Mouse (Mus musculus) megakaryocyte, embryonic 14.5 days (primary cell): ENCODE measurements around the gene Igf2bp3.

ENCODE experiments used
- FLI1 ChIP-seq: IDR thresholded peaks from 2 replicates; pipeline ENCODE4 v1.6.1; 2012; ENCODE audit warnings: low read length, inconsistent platforms, mixed read lengths
- GATA1 ChIP-seq: IDR thresholded peaks from 3 replicates; pipeline ENCODE4 v1.6.1; 2012; ENCODE audit warnings: mixed read lengths, low read length, inconsistent platforms, borderline replicate concordance

- TF ChIP-seq GATA1 (no peak), FLI1 (no peak)
These were observed 41.5 kb downstream of the Igf2bp3 start for GRCm38 (mm10) chr6:49173265-49173664.
